Mouse (Mus musculus): ENCODE data around the gene Zfp683.
A peak's percentile ranks its signal among the peaks of the same experiment; 100 is the strongest.

Zfp683 gene

DNA sequence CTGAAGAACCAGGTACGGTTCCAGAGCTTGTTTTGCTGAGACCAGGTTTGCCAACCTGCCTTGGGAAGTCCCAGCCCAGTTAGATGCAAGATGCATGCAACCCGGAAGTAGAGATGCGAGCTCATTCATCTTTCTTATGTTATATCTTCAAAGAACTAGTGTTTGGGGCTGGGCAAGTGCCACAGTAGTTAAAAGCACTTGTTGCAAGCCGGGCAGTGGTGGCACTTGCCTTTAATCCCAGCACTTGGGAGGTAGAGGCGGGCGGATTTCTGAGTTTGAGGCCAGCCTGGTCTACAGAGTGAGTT, 37.5 kb downstream of the Zfp683 start:
- no peak for ATAC-seq (ENCODE audit: low TSS enrichment)

DNA sequence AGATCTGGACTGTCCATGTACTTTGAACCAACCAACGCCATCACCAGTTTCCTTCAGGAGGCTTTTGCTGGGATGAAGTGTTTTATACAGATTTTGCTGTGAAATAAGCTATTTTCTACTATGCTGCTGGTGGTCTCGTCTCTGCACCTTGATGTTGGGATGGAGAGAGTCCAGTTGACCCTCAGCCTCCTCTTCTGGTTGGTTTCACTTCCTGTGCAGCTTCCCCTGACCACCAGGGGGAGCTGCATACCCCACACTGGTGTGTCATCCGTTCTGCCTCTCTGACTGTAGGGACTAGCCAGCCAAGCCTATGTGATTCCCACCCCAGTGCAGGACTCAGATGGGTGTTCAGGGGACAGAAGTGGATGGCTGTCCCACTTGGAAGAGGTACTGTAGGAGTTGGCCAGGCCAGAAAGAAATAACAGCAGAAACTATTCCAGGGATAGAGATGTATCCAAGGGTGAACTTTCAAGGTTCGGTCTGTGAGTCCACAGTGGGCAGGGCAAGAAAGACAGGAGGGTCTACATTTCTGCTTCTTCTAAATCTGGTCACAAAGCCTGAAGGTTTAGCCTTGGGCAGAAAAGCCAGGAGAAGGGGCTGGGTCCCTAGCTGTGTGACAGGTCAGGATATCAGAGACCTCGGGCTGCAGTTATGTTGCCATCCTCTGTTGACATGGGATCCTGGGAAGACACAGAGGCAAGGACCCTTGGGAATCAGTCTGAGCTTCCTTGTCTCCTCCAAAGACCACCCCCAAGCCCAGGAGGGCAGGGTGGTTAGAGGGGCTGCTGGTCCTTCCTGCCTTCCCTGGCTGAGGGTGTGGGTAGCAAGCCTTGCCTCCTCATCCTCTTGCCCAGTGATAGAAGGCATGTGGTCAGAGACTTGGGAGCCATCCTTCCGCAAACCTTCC, 39.0 kb downstream of the Zfp683 start:
- 0 out of 2 replicates have a peak, but pooled peaks have one; percentile 57 for ATAC-seq (ENCODE audit: low TSS enrichment)

DNA sequence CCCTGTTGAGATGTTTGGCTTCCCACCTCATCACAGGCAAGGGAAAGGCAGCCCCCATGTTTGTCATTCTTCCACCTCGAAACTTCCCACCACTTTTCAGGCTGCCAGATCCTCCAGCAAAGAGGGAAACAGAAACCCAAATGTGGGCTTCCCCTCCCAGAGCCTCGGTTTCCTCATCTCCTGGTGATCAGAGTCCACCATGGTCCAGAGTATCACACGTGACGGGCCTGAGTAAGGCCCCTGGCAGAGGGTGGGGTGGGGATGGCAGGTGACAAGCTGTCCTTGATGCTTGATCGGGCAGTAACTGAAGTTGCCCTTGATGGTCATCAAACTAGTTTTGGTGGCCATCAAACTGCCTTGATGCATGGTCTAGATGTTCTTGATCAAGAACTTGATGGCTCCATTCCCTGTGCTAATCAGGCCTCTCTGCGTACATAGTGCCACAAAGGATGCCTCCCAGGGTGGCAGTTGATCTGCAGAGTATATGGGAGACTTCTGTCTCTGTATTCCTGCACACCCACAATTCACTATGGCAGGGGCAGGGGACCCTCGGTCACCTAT, 40.4 kb downstream of the Zfp683 start:
- ATAC-seq (ENCODE audit: low TSS enrichment), result no peak

DNA sequence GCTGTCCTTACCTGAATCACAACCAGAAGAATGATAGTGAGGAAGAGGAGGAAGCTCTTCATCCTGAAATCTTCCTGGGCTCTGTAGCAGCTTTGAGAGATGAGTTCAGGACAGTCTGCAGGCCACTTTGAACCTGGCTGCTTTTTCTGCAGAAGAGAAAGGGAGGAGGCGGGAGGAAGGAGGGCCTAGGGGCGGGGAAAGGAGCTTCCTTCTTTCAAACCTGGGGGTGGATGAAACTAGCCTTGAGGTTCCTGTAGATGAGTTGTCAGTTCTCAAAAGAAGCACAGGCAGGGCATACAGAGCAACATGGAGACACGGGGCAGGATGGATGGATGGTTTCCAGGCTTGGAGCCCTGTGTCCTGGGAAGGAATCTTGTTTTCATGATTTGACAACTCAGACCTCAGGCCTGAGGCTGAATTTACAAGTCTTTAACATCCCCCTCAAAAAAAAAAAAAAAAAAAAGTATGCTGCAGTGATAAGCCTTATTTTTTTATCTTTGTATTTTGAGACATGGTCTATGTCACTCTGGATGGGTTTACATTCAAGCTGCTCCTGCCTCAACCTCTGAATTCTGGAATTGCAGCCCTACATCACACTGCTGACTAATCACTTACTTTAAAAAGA, 41.4 kb downstream of the Zfp683 start, which contains the start of gene Cd52:
Cd52 (minus strand) TSS at position 160 of the 625 bp plus-strand sequence.
- ATAC-seq (ENCODE audit: low TSS enrichment), result no peak; the same call in 1 of the 2 replicates

DNA sequence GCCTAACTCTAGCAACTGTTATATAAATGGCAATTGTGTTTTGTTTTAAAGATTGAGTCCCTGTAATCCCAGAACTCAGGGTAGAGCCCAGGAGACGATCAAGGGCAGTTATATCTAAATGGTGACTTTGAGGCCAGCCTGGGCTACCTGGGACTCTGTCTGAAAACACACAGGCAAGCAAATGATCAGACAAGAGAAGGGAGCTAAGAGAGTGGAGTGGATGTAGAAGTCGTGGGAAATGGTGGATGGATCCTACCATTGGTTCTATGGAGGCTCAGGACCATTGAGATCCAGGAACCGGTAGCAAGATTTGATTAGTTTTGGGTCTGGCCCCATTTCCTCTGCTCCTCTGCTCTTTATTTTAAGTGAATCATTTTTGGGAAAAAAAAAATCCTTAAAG, 42.5 kb downstream of the Zfp683 start:
- ATAC-seq (ENCODE audit: low TSS enrichment), result no peak

DNA sequence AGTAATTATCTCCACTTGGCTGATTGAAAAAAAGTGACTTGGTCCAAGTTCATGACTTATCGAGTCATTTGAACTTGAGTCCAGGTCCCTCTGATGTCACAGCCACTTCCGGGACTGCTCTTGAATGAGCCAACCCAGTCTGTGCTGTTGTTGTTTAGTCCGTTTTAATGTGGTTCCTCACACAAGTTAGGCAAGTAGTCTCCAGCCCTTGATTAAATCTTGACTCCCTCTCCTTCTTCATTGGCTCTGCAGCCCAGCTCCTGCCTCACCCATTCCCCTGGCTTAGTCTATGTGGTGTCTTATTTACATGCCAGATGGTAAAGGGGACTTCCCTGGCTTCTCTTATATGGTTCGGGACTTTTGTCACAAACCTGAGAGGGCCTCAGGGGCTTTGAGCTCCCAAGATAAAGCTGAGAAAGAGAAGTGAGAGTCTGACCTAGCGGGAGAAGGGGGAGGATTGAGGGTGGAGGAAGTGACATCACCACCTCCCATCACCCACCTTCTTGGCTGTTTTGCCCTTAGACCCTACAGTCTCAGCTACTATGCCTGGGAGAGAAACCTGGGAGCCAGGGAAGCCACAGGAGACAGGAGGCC, 43.5 kb downstream of the Zfp683 start:
- ATAC-seq (ENCODE audit: low TSS enrichment), result no peak

DNA sequence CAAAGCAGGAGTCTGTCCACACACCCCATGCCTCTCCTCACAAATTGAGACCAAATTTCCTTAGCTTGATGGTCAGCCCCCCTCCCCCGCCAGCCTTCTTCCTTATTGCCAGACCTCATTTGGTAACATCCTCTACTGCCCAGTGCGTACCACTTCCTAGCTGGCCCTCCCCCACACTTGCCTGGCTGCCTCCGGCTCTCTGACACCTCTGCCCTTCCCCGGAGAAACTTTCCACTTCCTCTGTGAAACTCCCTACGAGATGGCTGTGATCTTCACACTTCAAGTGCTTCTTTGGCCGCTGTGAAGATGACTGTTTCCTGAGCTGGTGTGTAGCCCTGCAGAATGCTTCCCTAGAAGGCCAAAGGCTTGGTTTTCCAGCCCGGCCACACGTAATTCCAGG, 45.0 kb downstream of the Zfp683 start:
- ATAC-seq (ENCODE audit: low TSS enrichment), result no peak

DNA sequence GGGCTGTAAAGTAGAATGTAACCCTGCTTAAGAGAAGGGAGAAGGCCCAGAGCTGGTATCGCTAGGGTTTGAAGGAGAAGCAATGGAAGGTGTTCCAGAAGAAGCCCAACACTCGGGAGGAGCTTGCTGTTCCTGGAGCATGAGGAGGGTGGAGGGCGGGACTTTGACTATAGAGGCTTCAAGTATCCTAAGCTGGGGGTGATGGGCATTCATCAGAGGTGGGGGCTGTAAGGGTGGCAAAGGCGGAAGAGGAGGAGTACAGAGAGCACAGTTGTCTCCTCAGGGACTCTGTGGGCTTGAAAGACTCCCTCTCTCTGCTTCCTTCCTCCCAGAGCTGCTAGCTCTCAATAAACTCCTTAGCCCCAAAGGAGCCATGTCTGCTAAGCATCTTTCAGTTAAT, 46.6 kb downstream of the Zfp683 start:
- ATAC-seq (ENCODE audit: low TSS enrichment), result no peak

DNA sequence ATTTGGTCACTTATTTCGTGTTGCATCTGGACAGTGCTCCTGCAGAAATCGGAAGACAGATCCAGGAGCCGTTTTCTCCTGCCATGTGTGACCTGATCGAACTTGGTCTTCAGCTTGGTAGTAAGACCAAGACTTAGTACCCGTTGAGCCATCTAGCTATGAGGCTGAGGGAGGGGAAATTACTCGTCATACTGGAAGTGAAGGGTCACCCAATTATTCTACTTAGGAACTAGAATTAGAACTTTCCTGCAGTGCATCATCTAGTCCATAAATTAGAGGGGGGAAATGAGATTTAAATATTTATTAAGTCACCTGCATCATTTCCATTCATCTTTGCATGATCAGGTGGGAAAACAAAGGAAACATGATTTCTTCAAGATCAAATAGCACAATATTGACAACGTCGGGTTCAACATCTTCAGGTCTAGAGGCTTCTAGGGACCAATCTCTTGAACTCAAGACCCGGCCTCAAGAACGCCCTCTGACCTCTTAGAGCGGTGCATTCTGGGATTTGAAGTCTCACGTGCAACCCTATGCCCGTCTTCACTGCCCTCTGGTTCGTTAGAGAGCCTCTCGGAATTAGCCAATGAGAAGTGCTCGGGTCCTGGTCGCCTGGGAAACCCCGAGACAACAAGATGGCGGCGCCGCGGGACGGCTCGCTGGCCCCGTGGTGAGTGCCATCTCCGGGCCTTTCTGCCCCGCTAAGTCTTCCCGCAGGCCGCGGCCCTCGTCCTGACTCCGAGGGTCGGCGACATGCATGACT, 48.5 kb downstream of the Zfp683 start, which contains the start of gene Ubxn11:
Ubxn11 (plus strand) TSS at position 592 of the 763 bp plus-strand sequence.
- peak; percentile 100 for ATAC-seq (ENCODE audit: low TSS enrichment)

DNA sequence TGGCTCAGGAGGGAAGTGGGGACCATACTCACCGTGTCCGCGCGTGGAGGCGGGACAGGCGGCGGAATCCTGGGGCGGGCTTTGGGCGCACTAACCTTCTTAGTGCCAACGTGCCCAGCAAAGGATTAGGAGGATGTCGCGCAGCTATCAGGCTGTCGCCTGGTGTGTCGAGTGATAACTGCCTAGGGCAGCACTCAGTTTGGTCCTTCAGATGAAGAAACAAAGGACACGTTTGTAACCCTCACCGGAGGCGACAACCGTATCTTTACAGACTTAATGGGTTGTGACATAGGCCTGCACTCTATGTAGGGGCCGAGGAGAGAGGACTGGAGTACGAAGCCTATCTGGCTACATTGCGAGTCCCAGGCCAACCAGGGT, 49.1 kb downstream of the Zfp683 start:
- ATAC-seq (ENCODE audit: low TSS enrichment), result peak; percentile 60

DNA sequence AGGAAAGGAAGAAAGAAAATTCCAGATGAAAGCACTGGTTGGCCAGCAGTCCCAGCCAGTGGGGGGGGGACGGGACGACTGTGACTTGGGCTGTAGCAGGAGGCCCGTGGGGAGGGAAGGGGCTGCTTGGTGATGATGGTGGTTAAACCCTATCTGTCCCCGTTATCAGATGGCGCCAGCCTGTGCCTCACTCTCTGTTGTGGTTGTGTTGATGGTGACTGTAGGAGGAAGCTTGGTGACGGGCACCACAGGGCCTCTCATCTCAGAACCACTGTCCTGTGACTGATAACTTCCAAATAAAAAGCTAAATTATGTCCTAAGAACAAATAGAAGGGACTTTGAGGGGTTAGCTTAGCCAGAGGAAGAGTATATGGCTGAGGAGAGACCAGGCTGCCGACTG, 52.5 kb downstream of the Zfp683 start:
- no peak for ATAC-seq (ENCODE audit: low TSS enrichment)

DNA sequence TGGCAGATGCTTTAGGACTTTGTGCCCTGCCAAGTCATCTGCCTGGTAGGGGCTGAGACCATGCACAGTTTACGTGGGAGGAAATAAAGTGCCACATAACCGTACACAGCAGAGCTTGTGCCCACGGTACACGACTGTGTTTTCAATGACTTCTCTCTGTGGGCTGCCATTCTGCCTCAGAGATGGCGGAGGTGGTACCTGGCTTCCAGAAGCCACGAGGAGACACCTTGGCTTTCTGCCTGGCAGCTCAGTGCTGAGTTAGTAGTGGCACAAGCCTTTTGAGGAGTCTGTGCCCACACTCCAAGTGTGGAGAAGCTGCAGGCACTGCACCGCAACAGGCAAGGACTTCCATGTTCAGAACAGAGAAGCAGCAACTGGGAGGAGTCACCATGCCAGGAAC, 54.1 kb downstream of the Zfp683 start:
- peak; percentile 93 for ATAC-seq (ENCODE audit: low TSS enrichment)

DNA sequence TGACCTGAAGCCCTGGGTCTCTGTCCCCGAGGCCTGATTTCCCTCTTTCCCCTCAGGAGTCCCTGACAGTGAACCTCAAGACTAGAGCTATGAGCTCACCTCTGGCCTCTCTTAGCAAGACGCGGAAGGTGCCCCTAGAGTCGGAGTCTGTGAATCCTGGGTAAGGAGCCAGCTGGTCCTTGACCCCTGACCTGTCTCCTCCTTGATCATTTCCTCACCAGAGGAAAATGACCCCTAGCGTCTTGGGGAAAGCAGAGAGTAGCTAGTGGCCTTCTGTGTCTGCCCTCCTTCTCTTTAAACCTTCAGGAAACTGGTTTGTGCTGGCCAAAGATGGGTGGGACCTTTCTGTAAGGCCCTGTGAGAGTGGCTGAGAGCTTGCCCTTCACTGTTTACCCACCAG, 54.6 kb downstream of the Zfp683 start:
- no peak for ATAC-seq (ENCODE audit: low TSS enrichment)
